Mouse (Mus musculus) kidney, postnatal 14 days (tissue): Measurements from ENCODE around the gene Foxred1.

Experiments
- DNase-seq: peaks from one replicate; pipeline ENCODE4 v3.0.0; 2022; ENCODE audit warnings: mixed read lengths

Gene Foxred1

GRCm38 (mm10) chr9:35210542-35211474 lies at the start of gene Foxred1:
Gene Foxred1 (minus strand): TSS chr9:35211055.
- peak; percentile 99 for DNase-seq

GRCm38 (mm10) chr9:35257365-35257764 lies 46.5 kb upstream of the Foxred1 start:
- no peak for DNase-seq

GRCm38 (mm10) chr9:35249476-35249875 lies 38.6 kb upstream of the Foxred1 start:
- no peak for DNase-seq

- DNase-seq: no peak
Observed at GRCm38 (mm10) chr9:35247405-35247804, 36.5 kb upstream of the Foxred1 start.

- DNase-seq: no peak
Observed at GRCm38 (mm10) chr9:35239734-35240133, 28.9 kb upstream of the Foxred1 start.

- DNase-seq: no peak
Observed at GRCm38 (mm10) chr9:35238915-35239571, 28.2 kb upstream of the Foxred1 start.

- DNase-seq: no peak
Observed at GRCm38 (mm10) chr9:35238371-35238770, 27.5 kb upstream of the Foxred1 start.

- no peak for DNase-seq
Observed at GRCm38 (mm10) chr9:35235996-35236395, 25.1 kb upstream of the Foxred1 start.

- DNase-seq: no peak
Observed at GRCm38 (mm10) chr9:35228671-35229070, 17.8 kb upstream of the Foxred1 start.

GRCm38 (mm10) chr9:35223466-35223865 lies 12.6 kb upstream of the Foxred1 start:
- DNase-seq: no peak

- no peak for DNase-seq
Observed at GRCm38 (mm10) chr9:35217963-35218362, 7.1 kb upstream of the Foxred1 start.

- peak; percentile 12 for DNase-seq
Observed at GRCm38 (mm10) chr9:35211573-35212511, 987 bp upstream of the Foxred1 start.

GRCm38 (mm10) chr9:35204421-35204820 lies 6.4 kb downstream of the Foxred1 start:
- DNase-seq: no peak

- no peak for DNase-seq
Observed at GRCm38 (mm10) chr9:35203536-35203935, 7.3 kb downstream of the Foxred1 start.

- no peak for DNase-seq
Observed at GRCm38 (mm10) chr9:35200529-35201060, 10.3 kb downstream of the Foxred1 start.

GRCm38 (mm10) chr9:35199772-35200471 lies 10.9 kb downstream of the Foxred1 start, which contains the start of the genes Srpr and Tirap:
Gene Srpr (plus strand): TSS chr9:35200175.
Gene Tirap (minus strand): TSS chr9:35200291.
- peak; percentile 93 for DNase-seq

GRCm38 (mm10) chr9:35198945-35199771 lies 11.7 kb downstream of the Foxred1 start:
- DNase-seq: no peak

GRCm38 (mm10) chr9:35198351-35198750 lies 12.5 kb downstream of the Foxred1 start:
- no peak for DNase-seq

GRCm38 (mm10) chr9:35197625-35198024 lies 13.2 kb downstream of the Foxred1 start:
- no peak for DNase-seq

GRCm38 (mm10) chr9:35194048-35194447 lies 16.8 kb downstream of the Foxred1 start:
- DNase-seq: no peak
